Mouse (Mus musculus) lung, postnatal 0 days (tissue): ENCODE measurements around the gene March6.
A peak's percentile ranks its signal among the peaks of the same experiment; 100 is the strongest.

Experiments used
- CTCF ChIP-seq: IDR thresholded peaks from 2 replicates; pipeline ENCODE4 v1.5.1; 2016; ENCODE audit warnings: antibody characterized with exemption, mild to moderate bottlenecking
- EP300 ChIP-seq: IDR thresholded peaks from 2 replicates; pipeline ENCODE4 v1.6.1; 2016; ENCODE audit warnings: antibody characterized with exemption, mild to moderate bottlenecking, control low read depth

DNA sequence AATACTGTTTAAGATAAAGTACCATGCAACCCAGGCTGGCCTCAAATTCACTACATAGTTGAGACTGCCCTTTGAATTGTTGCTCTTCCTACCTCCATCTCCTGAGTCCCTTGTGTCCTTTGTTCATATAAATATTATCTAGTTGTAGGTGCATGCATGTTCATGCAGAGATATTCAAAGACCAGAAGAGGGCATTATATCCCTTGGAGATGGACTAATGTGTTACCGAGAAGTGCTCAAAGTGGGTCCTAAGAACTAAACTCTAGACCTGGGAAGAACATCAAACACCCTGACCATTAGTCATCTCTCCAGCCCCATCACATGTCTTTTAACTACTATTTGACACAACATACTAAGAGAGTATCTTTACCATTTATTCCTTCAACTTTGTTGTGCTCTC lies 13.7 kb downstream of the March6 start:
- TF ChIP-seq EP300 (no peak), CTCF (peak; percentile 41)
